Mouse (Mus musculus) lung, adult 2 months (tissue): ENCODE measurements at regions not wholly inside any gene's neighbourhood (a gene's known extent, or its start where the extent isn't known, plus 50 kb on each side); places are given as distances from the start of the nearest gene placed in this dataset.

Experiments
- CTCF ChIP-seq: fragments of 200-500 bp; IDR thresholded peaks from 2 replicates; pipeline ENCODE4 v1.5.1; 2011; ENCODE audit warnings: mild to moderate bottlenecking, low read length, control low read depth; ENCODE audit not compliant: insufficient read depth
- POLR2A ChIP-seq: fragments of 200-500 bp; IDR thresholded peaks from 2 replicates; pipeline ENCODE4 v1.6.1; 2011; ENCODE audit warnings: low read depth, mild to moderate bottlenecking, control low read depth, low read length, borderline replicate concordance; ENCODE audit errors: extremely low read depth

DNA sequence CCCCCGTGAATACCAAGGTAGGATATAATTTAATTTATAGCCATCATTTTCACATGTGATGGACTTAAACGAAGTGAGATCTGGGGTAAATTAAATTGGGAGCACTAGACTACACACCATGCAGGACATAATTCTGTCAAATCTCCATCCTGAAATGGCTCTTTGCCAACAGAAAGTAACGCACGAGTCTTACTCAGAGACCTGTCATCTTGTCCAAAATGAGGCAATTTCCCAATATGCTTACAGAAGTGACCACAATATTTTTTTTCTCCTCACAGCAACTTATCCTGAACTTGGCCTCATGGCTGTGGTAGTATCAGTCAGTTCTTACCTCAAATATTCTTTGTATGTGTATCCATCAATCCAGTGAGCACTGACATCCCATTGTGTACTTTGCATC is 955.2 kb downstream of the Gsdmc2 start:
- TF ChIP-seq POLR2A: no peak
- no peak for TF ChIP-seq CTCF
